Mouse (Mus musculus): ENCODE measurements around the gene A930018P22Rik. TPM values are rescaled to one million over a fixed set of nuclear protein-coding genes. Genes with fewer than 3 reads are reported as not detected.

Gene A930018P22Rik
- polyA plus RNA-seq, 1 experiment from 2014 or later = not detected

- no peaks in the 10 kb centered on the region for H3K36me3 ChIP-seq (ENCODE audit: control insufficient read depth, insufficient read depth, low read length)
- no peaks in the 10 kb centered on the region for H3K9me3 ChIP-seq (ENCODE audit: control insufficient read depth, low read length)
- H3K9ac ChIP-seq (ENCODE audit: low read length) = no peak overlapping the region
- WGBS = 78% methylated on average over 3 of the region's 3 CpGs
- H3K4me2 ChIP-seq (ENCODE audit: low read length) = no peak overlapping the region
- H3K27me3 ChIP-seq (ENCODE audit: control insufficient read depth, insufficient read depth, low read length) = no peaks in the 10 kb centered on the region
- H3K4me3 ChIP-seq (ENCODE audit: control insufficient read depth in 1 of 2, insufficient read depth in 1 of 2, low read depth in 1 of 2, low read length in 2 of 2) = no peak overlapping the region
- H3K27ac ChIP-seq (replicated peaks in 1 of 2; ENCODE audit: control insufficient read depth in 1 of 2, insufficient read depth in 1 of 2, low read depth in 2 of 2, low read length in 2 of 2) = no peak overlapping the region
- no peak for ATAC-seq (ENCODE audit: insufficient number of reproducible peaks, insufficient read depth, low FRiP score, low read depth)
- H3K4me1 ChIP-seq (ENCODE audit: control insufficient read depth in 2 of 2, insufficient read depth in 2 of 2, low read length in 2 of 2) = peaks cover 5 to 6% of the 10 kb centered on the region in 2 experiments; a peak in 3 of 4 replicates
These were observed 8.4 kb downstream of the A930018P22Rik start for GRCm38 (mm10) chr2:104130969-104131368.

- Histone ChIP-seq H3K4me2 (ENCODE audit: low read length) (no peak overlapping the region), H3K36me3 (ENCODE audit: control insufficient read depth, insufficient read depth, low read length) (no peaks in the 10 kb centered on the region), H3K27me3 (ENCODE audit: control insufficient read depth, insufficient read depth, low read length) (no peaks in the 10 kb centered on the region), H3K9me3 (ENCODE audit: control insufficient read depth, low read length) (no peaks in the 10 kb centered on the region), H3K4me3 (ENCODE audit: control insufficient read depth in 1 of 2, insufficient read depth in 1 of 2, low read depth in 1 of 2, low read length in 2 of 2) (no peak overlapping the region), H3K4me1 (ENCODE audit: control insufficient read depth in 2 of 2, insufficient read depth in 2 of 2, low read length in 2 of 2) (peaks cover 5 to 6% of the 10 kb centered on the region in 2 experiments; a peak in 3 of 4 replicates), H3K9ac (ENCODE audit: low read length) (no peak overlapping the region), H3K27ac (replicated peaks in 1 of 2; ENCODE audit: control insufficient read depth in 1 of 2, insufficient read depth in 1 of 2, low read depth in 2 of 2, low read length in 2 of 2) (no peak overlapping the region)
- 67% methylated on average over 7 of the region's 7 CpGs for WGBS
- ATAC-seq (ENCODE audit: insufficient number of reproducible peaks, insufficient read depth, low FRiP score, low read depth) = no peak
These were observed 9.8 kb downstream of the A930018P22Rik start for GRCm38 (mm10) chr2:104132266-104132859.

- Histone ChIP-seq H3K4me2 (ENCODE audit: low read length) (no peak overlapping the region), H3K4me3 (ENCODE audit: control insufficient read depth in 1 of 2, insufficient read depth in 1 of 2, low read depth in 1 of 2, low read length in 2 of 2) (no peak overlapping the region), H3K27me3 (ENCODE audit: control insufficient read depth, insufficient read depth, low read length) (no peaks in the 10 kb centered on the region), H3K36me3 (ENCODE audit: control insufficient read depth, insufficient read depth, low read length) (no peaks in the 10 kb centered on the region), H3K9ac (ENCODE audit: low read length) (no peak overlapping the region), H3K27ac (replicated peaks in 1 of 2; ENCODE audit: control insufficient read depth in 1 of 2, insufficient read depth in 1 of 2, low read depth in 2 of 2, low read length in 2 of 2) (no peak overlapping the region), H3K9me3 (ENCODE audit: control insufficient read depth, low read length) (no peaks in the 10 kb centered on the region), H3K4me1 (ENCODE audit: control insufficient read depth in 2 of 2, insufficient read depth in 2 of 2, low read length in 2 of 2) (peaks cover 5 to 6% of the 10 kb centered on the region in 2 experiments; a peak in 3 of 4 replicates)
- ATAC-seq (ENCODE audit: insufficient number of reproducible peaks, insufficient read depth, low FRiP score, low read depth) = no peak
- 24% methylated on average over 12 of the region's 12 CpGs for WGBS
These were observed 10.7 kb downstream of the A930018P22Rik start for GRCm38 (mm10) chr2:104133042-104133810.

DNA sequence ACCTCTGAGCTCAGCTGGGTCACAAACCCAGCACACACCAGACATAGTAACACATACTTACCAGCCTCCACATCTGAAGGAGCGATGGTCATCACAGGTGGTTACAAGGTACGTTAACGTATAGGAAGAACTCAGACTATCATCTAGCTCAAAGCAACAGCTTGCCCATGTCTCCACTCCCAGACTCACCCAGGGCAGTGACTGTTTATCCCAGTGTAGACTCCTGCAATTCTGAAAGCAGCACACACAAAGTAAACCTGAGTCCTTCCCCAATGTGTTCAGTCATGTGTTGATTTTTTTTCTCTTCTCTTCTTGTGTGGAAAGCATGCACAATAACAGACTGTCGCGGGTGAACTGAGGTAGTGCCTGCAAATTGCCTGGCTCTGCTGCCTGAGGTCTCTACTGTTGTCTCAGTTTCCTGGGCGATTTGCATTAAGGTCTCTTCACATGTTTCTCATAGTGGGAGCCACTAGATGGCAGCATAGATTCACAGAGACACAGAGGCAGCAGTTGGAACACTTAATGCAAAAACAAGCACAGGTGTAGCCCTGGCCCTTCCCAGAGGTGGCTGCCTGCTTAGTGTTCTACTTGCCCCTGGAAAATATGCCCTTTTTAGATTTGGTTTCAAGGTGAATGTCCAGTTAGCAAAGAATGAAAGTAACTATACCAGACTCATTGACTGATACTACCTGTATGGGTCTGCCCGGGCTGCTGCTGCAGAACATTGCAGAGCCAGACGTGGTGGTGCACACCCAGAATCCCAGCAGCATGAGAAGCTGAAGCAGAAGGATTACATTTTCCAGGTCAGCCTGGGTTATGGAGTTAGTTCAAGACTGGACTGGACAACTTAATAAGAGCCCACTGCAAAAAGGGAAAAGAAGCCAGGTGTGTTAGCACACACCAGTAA, 11.8 kb downstream of the A930018P22Rik start:
- H3K4me1 ChIP-seq (ENCODE audit: control insufficient read depth in 2 of 2, insufficient read depth in 2 of 2, low read length in 2 of 2) = peaks cover 5 to 6% of the 10 kb centered on the region in 2 experiments; a peak in 3 of 4 replicates
- no peak overlapping the region for H3K9ac ChIP-seq (ENCODE audit: low read length)
- H3K9me3 ChIP-seq (ENCODE audit: control insufficient read depth, low read length) = no peaks in the 10 kb centered on the region
- no peak for ATAC-seq (ENCODE audit: insufficient number of reproducible peaks, insufficient read depth, low FRiP score, low read depth)
- H3K4me3 ChIP-seq (ENCODE audit: control insufficient read depth in 1 of 2, insufficient read depth in 1 of 2, low read depth in 1 of 2, low read length in 2 of 2) = no peak overlapping the region
- no peaks in the 10 kb centered on the region for H3K27me3 ChIP-seq (ENCODE audit: control insufficient read depth, insufficient read depth, low read length)
- H3K36me3 ChIP-seq (ENCODE audit: control insufficient read depth, insufficient read depth, low read length) = no peaks in the 10 kb centered on the region
- WGBS = 45% methylated on average over 8 of the region's 8 CpGs
- H3K4me2 ChIP-seq (ENCODE audit: low read length) = no peak overlapping the region
- no peak overlapping the region for H3K27ac ChIP-seq (replicated peaks in 1 of 2; ENCODE audit: control insufficient read depth in 1 of 2, insufficient read depth in 1 of 2, low read depth in 2 of 2, low read length in 2 of 2)

- ATAC-seq (ENCODE audit: insufficient number of reproducible peaks, insufficient read depth, low FRiP score, low read depth) = no peak
- Histone ChIP-seq H3K27ac (replicated peaks in 1 of 2; ENCODE audit: control insufficient read depth in 1 of 2, insufficient read depth in 1 of 2, low read depth in 2 of 2, low read length in 2 of 2) (no peak overlapping the region), H3K4me1 (ENCODE audit: control insufficient read depth in 2 of 2, insufficient read depth in 2 of 2, low read length in 2 of 2) (peaks cover 0 to 3% of the 10 kb centered on the region in 2 experiments; a peak in 1 of 4 replicates), H3K36me3 (ENCODE audit: control insufficient read depth, insufficient read depth, low read length) (no peaks in the 10 kb centered on the region), H3K9ac (ENCODE audit: low read length) (no peak overlapping the region), H3K4me2 (ENCODE audit: low read length) (no peak overlapping the region), H3K9me3 (ENCODE audit: control insufficient read depth, low read length) (no peaks in the 10 kb centered on the region), H3K27me3 (ENCODE audit: control insufficient read depth, insufficient read depth, low read length) (no peaks in the 10 kb centered on the region), H3K4me3 (ENCODE audit: control insufficient read depth in 1 of 2, insufficient read depth in 1 of 2, low read depth in 1 of 2, low read length in 2 of 2) (no peak overlapping the region)
- WGBS = 41% methylated on average over 2 of the region's 2 CpGs
These were observed 13.4 kb downstream of the A930018P22Rik start for GRCm38 (mm10) chr2:104135920-104136319.

DNA sequence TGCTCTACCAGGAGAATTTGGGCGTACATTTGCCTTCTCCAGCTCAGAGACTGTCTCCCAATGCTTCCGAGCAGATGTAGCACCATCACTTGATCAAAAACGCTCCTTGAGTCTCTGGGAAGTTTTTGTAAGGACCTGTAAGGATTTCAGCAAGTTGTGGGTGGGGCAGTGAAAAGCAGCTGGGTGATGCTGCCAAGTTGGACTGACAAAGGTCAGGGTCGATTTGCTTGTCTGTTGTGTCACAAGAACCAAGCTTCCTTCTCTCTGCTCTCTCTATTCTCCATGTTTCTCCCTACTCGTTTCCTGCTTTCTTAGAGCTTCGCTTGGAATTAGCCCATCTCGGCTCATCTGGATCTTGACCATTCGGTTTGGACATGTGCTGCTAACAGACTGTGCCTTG, 19.6 kb downstream of the A930018P22Rik start:
- H3K4me2 ChIP-seq (ENCODE audit: low read length) = no peak overlapping the region
- H3K27me3 ChIP-seq (ENCODE audit: control insufficient read depth, insufficient read depth, low read length) = no peaks in the 10 kb centered on the region
- H3K36me3 ChIP-seq (ENCODE audit: control insufficient read depth, insufficient read depth, low read length) = no peaks in the 10 kb centered on the region
- ATAC-seq (ENCODE audit: insufficient number of reproducible peaks, insufficient read depth, low FRiP score, low read depth) = no peak
- H3K4me1 ChIP-seq (ENCODE audit: control insufficient read depth in 2 of 2, insufficient read depth in 2 of 2, low read length in 2 of 2) = no peaks in the 10 kb centered on the region
- H3K27ac ChIP-seq (replicated peaks in 1 of 2; ENCODE audit: control insufficient read depth in 1 of 2, insufficient read depth in 1 of 2, low read depth in 2 of 2, low read length in 2 of 2) = no peak overlapping the region
- no peak overlapping the region for H3K9ac ChIP-seq (ENCODE audit: low read length)
- WGBS = 88% methylated on average over 8 of the region's 8 CpGs
- no peaks in the 10 kb centered on the region for H3K9me3 ChIP-seq (ENCODE audit: control insufficient read depth, low read length)
- no peak overlapping the region for H3K4me3 ChIP-seq (ENCODE audit: control insufficient read depth in 1 of 2, insufficient read depth in 1 of 2, low read depth in 1 of 2, low read length in 2 of 2)

DNA sequence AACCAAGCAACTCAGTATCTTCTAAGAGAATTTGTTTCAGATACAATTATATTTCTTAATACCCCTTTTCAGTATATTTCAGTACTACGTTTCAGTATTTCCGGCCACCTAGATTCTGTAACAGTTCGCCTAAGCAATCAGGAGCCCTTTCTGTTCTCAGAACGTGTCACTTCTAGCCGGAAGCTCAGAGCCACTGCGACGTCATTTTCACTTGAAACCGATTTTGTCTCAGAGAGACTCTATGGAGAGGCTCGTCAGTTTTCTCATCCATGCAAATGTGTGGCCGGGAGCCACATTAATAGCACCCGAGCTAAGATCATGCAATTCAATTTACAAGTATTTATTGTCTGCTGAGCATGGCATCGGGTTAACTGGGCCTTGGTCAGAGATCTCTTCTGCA, 21.4 kb downstream of the A930018P22Rik start:
- 87% methylated on average over 12 of the region's 12 CpGs for WGBS
- ATAC-seq (ENCODE audit: insufficient number of reproducible peaks, insufficient read depth, low FRiP score, low read depth) = no peak
- Histone ChIP-seq H3K27ac (replicated peaks in 1 of 2; ENCODE audit: control insufficient read depth in 1 of 2, insufficient read depth in 1 of 2, low read depth in 2 of 2, low read length in 2 of 2) (no peak overlapping the region), H3K36me3 (ENCODE audit: control insufficient read depth, insufficient read depth, low read length) (no peaks in the 10 kb centered on the region), H3K4me2 (ENCODE audit: low read length) (no peak overlapping the region), H3K9me3 (ENCODE audit: control insufficient read depth, low read length) (no peaks in the 10 kb centered on the region), H3K9ac (ENCODE audit: low read length) (no peak overlapping the region), H3K4me1 (ENCODE audit: control insufficient read depth in 2 of 2, insufficient read depth in 2 of 2, low read length in 2 of 2) (no peaks in the 10 kb centered on the region), H3K4me3 (ENCODE audit: control insufficient read depth in 1 of 2, insufficient read depth in 1 of 2, low read depth in 1 of 2, low read length in 2 of 2) (no peak overlapping the region), H3K27me3 (ENCODE audit: control insufficient read depth, insufficient read depth, low read length) (no peaks in the 10 kb centered on the region)
